Mouse (Mus musculus) brain, embryonic 14.5 days (tissue): ENCODE measurements around the gene Cep135.

Source experiments
- CTCF ChIP-seq: fragments of 200-500 bp; IDR thresholded peaks from 2 replicates; pipeline ENCODE4 v1.5.1; 2012; ENCODE audit warnings: inconsistent platforms, mild to moderate bottlenecking, moderate library complexity, borderline replicate concordance; ENCODE audit not compliant: insufficient read depth, insufficient read length; ENCODE audit errors: extremely low read depth
- POLR2A ChIP-seq: fragments of 200-500 bp; IDR thresholded peaks from 2 replicates; pipeline ENCODE4 v1.6.1; 2012; ENCODE audit warnings: mild to moderate bottlenecking, inconsistent platforms, borderline replicate concordance; ENCODE audit not compliant: poor library complexity, insufficient read depth, insufficient read length, severe bottlenecking; ENCODE audit errors: extremely low read depth

DNA sequence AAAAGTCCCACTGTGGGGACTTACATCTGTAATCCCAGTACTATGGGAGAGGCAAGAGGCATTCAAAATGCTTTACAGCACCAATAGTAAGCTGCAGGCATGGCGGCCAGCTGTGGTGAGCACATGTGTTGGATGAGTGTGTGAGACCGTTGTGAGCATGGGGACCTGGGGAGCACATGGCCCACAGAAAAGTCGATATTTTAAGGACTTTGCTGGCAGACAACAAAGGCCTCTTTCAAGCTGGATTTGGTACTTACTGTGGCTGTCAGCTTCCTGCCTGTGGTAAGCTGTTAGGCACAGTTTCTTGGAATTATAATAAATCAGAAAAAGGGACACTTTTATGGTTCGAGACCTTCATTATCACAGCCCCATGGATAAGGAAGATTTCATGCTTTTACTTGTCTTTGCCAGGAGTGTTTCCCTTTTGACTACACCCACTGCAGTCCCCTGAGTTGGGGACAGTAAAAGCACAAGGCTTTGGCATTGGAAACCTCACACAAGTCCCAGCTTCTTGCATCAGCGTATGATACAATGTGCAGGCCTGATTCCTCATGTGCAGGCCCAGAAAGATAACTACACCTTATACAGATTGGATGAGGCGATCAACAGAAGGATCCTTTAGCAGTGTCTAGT is 24.5 kb downstream of the Cep135 start:
- TF ChIP-seq POLR2A (no peak), CTCF (no peak)
